Mouse (Mus musculus): ENCODE data around the gene Krtcap3. TPM values are rescaled to one million over a fixed set of nuclear protein-coding genes. Genes with fewer than 3 reads are reported as not detected.

The Krtcap3 gene
- total and polyA plus RNA-seq, 2 experiments: 2.1 to 8.3 TPM

DNA sequence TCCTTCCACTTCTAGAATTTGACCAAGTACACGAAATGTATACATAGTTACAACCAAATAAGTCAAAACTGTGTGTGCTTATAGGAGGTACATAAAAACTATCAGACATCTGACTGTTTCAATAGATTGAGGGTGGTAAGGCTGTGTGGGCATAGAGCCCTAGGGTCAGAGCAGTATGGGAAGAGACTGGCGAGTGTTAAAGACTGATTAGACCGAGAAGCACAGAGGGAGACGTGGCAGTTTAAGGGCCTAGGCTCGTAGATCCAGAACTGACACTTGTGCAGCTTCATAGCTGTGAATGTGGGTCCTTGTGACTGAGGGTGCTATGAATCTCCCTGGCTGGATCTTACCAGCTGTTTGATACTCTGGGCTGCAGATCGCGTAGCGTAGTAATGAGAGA is 3.4 kb downstream of the Krtcap3 start:
- no peaks in the 10 kb centered on the region for H3K27me3 ChIP-seq (ENCODE audit: control insufficient read depth, insufficient read depth, low read length)
- no peak overlapping the region for H3K27ac ChIP-seq (replicated peaks; ENCODE audit: insufficient read depth, low read depth, low read length)
- no peak overlapping the region for H3K9ac ChIP-seq (ENCODE audit: low read depth, low read length)
- H3K4me3 ChIP-seq (ENCODE audit: insufficient read depth, low read depth, low read length): no peak overlapping the region
- peaks cover 2% of the 10 kb centered on the region for H3K4me1 ChIP-seq (ENCODE audit: control insufficient read depth, insufficient read depth, low read length)
- DNase-seq (ENCODE audit: extremely low read depth, low read depth, low spot score): no peak
- H3K36me3 ChIP-seq (ENCODE audit: control insufficient read depth, insufficient read depth, low read length): peaks cover 11% of the 10 kb centered on the region
- 92% methylated on average over 8 of the region's 8 CpGs for WGBS
- TF ChIP-seq POLR2A (IDR thresholded peaks at IDR 0.05; ENCODE audit: extremely low read depth, insufficient read depth, low read length): no peak
- TF ChIP-seq CTCF (IDR thresholded peaks at IDR 0.05; ENCODE audit: low read depth, low read length): no peak
- no peaks in the 10 kb centered on the region for H3K79me2 ChIP-seq (ENCODE audit: control insufficient read depth, insufficient read depth, low read length)

DNA sequence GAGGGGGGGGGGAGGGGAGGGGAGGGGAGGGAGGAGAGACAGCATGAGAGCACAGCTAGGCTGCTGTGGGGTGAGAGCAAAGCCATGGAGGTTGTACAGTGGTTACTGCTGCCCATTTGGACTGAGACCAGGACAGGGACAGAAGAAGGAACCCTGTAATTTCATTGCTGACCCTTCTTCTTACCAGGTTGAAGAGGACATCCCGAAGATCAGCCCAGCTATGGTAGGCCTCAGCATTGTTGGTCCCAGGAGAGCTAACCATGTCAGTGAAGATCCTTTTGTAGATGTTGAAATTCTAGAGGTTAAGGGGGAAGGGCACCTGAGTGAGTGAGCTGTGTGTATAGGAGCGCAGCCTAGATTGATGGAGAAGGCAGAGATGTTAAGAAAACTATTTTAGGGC is 3.9 kb downstream of the Krtcap3 start:
- Histone ChIP-seq H3K36me3 (ENCODE audit: control insufficient read depth, insufficient read depth, low read length) (peaks cover 7% of the 10 kb centered on the region; the same call in 1 of the 2 replicates), H3K9ac (ENCODE audit: low read depth, low read length) (no peak overlapping the region)
- WGBS: 96% methylated on average over 2 of the region's 2 CpGs

DNA sequence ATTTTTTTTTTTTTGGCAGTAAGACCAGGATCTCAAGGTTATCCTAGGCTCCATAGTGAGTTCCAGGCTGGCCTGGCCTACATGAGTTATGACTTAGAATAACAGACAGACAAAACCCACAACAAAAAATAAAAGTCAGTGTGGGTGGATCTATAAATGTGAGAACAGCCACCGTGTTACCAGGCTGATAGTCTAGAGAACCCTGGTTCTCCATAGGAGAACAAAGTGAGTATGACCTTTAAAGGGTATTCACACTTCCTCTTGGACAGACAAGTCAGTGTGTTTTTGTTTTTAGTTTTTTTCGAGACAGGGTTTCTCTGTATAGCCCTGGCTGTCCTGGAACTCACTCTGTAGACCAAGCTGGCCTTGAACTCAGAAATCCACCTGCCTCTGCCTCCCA is 4.5 kb downstream of the Krtcap3 start:
- 68% methylated on average over 2 of the region's 2 CpGs for whole genome bisulfite sequencing
- no peak overlapping the region for H3K4me3 ChIP-seq (ENCODE audit: insufficient read depth, low read depth, low read length)
- H3K27ac ChIP-seq (replicated peaks; ENCODE audit: insufficient read depth, low read depth, low read length): no peak overlapping the region
- H3K27me3 ChIP-seq (ENCODE audit: control insufficient read depth, insufficient read depth, low read length): no peaks in the 10 kb centered on the region
- TF ChIP-seq CTCF (IDR thresholded peaks at IDR 0.05; ENCODE audit: low read depth, low read length) (no peak), POLR2A (IDR thresholded peaks at IDR 0.05; ENCODE audit: extremely low read depth, insufficient read depth, low read length) (no peak)
- no peak for DNase-seq (ENCODE audit: extremely low read depth, low read depth, low spot score)
- H3K9ac ChIP-seq (ENCODE audit: low read depth, low read length): no peak overlapping the region
- H3K79me2 ChIP-seq (ENCODE audit: control insufficient read depth, insufficient read depth, low read length): no peaks in the 10 kb centered on the region
- H3K4me1 ChIP-seq (ENCODE audit: control insufficient read depth, insufficient read depth, low read length): peaks cover 2% of the 10 kb centered on the region
- peaks cover 1% of the 10 kb centered on the region; the same call in 1 of the 2 replicates for H3K36me3 ChIP-seq (ENCODE audit: control insufficient read depth, insufficient read depth, low read length)

More for the DNA sequence above, 3.9 kb downstream of the Krtcap3 start:
- Histone ChIP-seq H3K27ac (replicated peaks; ENCODE audit: insufficient read depth, low read depth, low read length) (no peak overlapping the region), H3K4me1 (ENCODE audit: control insufficient read depth, insufficient read depth, low read length) (peaks cover 2% of the 10 kb centered on the region), H3K4me3 (ENCODE audit: insufficient read depth, low read depth, low read length) (no peak overlapping the region), H3K27me3 (ENCODE audit: control insufficient read depth, insufficient read depth, low read length) (no peaks in the 10 kb centered on the region), H3K79me2 (ENCODE audit: control insufficient read depth, insufficient read depth, low read length) (no peaks in the 10 kb centered on the region)
- TF ChIP-seq POLR2A (IDR thresholded peaks at IDR 0.05; ENCODE audit: extremely low read depth, insufficient read depth, low read length) (no peak), CTCF (IDR thresholded peaks at IDR 0.05; ENCODE audit: low read depth, low read length) (no peak)
- DNase-seq (ENCODE audit: extremely low read depth, low read depth, low spot score): no peak

DNA sequence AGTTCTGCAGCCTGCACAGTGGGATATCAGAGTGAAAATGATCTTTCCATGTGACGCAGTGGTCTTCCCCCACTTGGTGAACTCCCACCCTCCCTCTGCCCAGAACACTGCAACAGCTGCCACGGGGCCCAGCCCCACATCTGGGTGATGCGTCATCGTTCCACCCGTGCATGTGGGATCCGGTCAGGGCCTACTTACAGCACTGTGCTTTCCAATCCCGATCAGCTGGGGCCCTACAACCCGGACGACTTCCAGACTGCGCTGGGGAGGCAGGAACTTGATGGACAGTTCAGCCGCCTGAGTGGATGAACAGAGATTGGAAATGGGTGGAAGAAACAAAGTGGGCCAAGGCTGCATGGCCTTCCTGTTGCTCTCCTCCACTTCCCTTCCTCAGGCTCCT is 6.1 kb downstream of the Krtcap3 start:
- Histone ChIP-seq H3K27ac (replicated peaks; ENCODE audit: insufficient read depth, low read depth, low read length) (no peak overlapping the region), H3K79me2 (ENCODE audit: control insufficient read depth, insufficient read depth, low read length) (no peaks in the 10 kb centered on the region), H3K36me3 (ENCODE audit: control insufficient read depth, insufficient read depth, low read length) (peaks cover under 1% of the 10 kb centered on the region; the same call in 1 of the 2 replicates), H3K4me3 (ENCODE audit: insufficient read depth, low read depth, low read length) (no peak overlapping the region), H3K27me3 (ENCODE audit: control insufficient read depth, insufficient read depth, low read length) (no peaks in the 10 kb centered on the region), H3K9ac (ENCODE audit: low read depth, low read length) (no peak overlapping the region), H3K4me1 (ENCODE audit: control insufficient read depth, insufficient read depth, low read length) (peaks cover 2% of the 10 kb centered on the region)
- WGBS: 85% methylated on average over 11 of the region's 11 CpGs
- TF ChIP-seq CTCF (IDR thresholded peaks at IDR 0.05; ENCODE audit: low read depth, low read length) (no peak), POLR2A (IDR thresholded peaks at IDR 0.05; ENCODE audit: extremely low read depth, insufficient read depth, low read length) (no peak)
- DNase-seq (ENCODE audit: extremely low read depth, low read depth, low spot score): no peak

DNA sequence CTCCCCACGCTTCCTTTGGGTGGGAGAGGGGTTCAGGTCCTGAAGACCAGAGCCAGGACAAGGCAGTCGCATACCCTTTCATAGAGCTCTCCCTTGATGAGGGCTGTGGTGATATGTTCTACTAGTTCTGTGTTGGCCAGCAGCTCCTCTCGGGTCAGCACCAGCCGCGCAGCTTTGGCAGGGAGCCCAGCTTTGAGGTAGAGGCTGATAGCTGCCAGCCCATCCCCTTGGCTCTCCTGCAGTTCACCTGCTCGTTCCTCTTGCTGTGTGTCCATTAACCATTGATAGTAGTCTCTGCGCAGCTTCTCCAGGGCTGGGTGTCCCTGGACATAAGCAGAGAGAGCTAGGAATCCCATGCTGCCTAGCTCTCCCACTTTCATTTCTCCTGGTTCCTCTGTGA is 14.6 kb downstream of the Krtcap3 start:
- no peak overlapping the region for H3K4me3 ChIP-seq (ENCODE audit: insufficient read depth, low read depth, low read length)
- no peaks in the 10 kb centered on the region for H3K27me3 ChIP-seq (ENCODE audit: control insufficient read depth, insufficient read depth, low read length)
- H3K27ac ChIP-seq (replicated peaks; ENCODE audit: insufficient read depth, low read depth, low read length): no peak overlapping the region
- H3K9ac ChIP-seq (ENCODE audit: low read depth, low read length): no peak overlapping the region
- H3K4me1 ChIP-seq (ENCODE audit: control insufficient read depth, insufficient read depth, low read length): no peaks in the 10 kb centered on the region
- no peaks in the 10 kb centered on the region for H3K79me2 ChIP-seq (ENCODE audit: control insufficient read depth, insufficient read depth, low read length)
- DNase-seq (ENCODE audit: extremely low read depth, low read depth, low spot score): no peak
- TF ChIP-seq CTCF (IDR thresholded peaks at IDR 0.05; ENCODE audit: low read depth, low read length): no peak
- TF ChIP-seq POLR2A (IDR thresholded peaks at IDR 0.05; ENCODE audit: extremely low read depth, insufficient read depth, low read length): no peak
- H3K36me3 ChIP-seq (ENCODE audit: control insufficient read depth, insufficient read depth, low read length): peaks cover 9% of the 10 kb centered on the region
- 60% methylated on average over 7 of the region's 7 CpGs for WGBS

DNA sequence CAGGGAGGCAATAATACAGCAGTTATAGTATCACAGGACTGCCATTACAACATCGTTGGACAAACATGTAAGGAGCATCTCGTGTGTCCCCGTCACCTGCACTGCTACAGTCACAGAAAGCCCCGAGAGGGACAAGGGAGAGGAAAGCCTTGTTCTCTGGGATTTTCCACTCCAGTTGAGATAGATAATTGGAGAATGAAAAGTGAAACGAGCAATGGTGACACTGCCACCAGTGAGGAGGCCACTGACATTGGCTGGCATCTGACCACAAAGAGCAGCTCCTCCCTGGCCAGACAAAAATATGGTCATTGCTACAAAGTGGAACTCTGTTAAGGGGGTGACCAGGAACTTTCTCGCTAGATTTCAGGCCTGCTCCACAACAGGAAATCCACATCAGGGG is 16.2 kb downstream of the Krtcap3 start:
- no peaks in the 10 kb centered on the region for H3K27me3 ChIP-seq (ENCODE audit: control insufficient read depth, insufficient read depth, low read length)
- peaks cover 8% of the 10 kb centered on the region for H3K36me3 ChIP-seq (ENCODE audit: control insufficient read depth, insufficient read depth, low read length)
- no peak overlapping the region for H3K27ac ChIP-seq (replicated peaks; ENCODE audit: insufficient read depth, low read depth, low read length)
- no peaks in the 10 kb centered on the region for H3K79me2 ChIP-seq (ENCODE audit: control insufficient read depth, insufficient read depth, low read length)
- TF ChIP-seq POLR2A (IDR thresholded peaks at IDR 0.05; ENCODE audit: extremely low read depth, insufficient read depth, low read length): no peak
- TF ChIP-seq CTCF (IDR thresholded peaks at IDR 0.05; ENCODE audit: low read depth, low read length): no peak
- WGBS: 67% methylated on average over 6 of the region's 6 CpGs
- no peak for DNase-seq (ENCODE audit: extremely low read depth, low read depth, low spot score)
- H3K4me3 ChIP-seq (ENCODE audit: insufficient read depth, low read depth, low read length): no peak overlapping the region
- H3K4me1 ChIP-seq (ENCODE audit: control insufficient read depth, insufficient read depth, low read length): no peaks in the 10 kb centered on the region
- H3K9ac ChIP-seq (ENCODE audit: low read depth, low read length): no peak overlapping the region
